Mouse (Mus musculus) thymus, adult 2 months (tissue): Measurements from ENCODE around the gene 1700013G24Rik. TPM values are rescaled to one million over a fixed set of nuclear protein-coding genes. Genes with fewer than 3 reads are reported as not detected.
"Not testable (repeated sequence)": the region's sequence is repeated elsewhere in the genome, so short reads cannot be mapped to it uniquely, and the experiment has no call there.

Experiments used
- DNase-seq: peaks from one replicate; pipeline ENCODE4 v3.0.0; 2021
- H3K27ac ChIP-seq: fragments of 200-500 bp; 2 replicates; pipeline ENCODE4 v1.5.1; 2012; ENCODE audit warnings: low read length, control low read depth; ENCODE audit not compliant: control insufficient read depth, insufficient read depth
- H3K27me3 ChIP-seq: fragments of 200-500 bp; 2 replicates; pipeline ENCODE4 v1.6.1; 2012; ENCODE audit warnings: mild to moderate bottlenecking, low read length, moderate library complexity, mixed read lengths; ENCODE audit not compliant: control insufficient read depth, insufficient read depth
- H3K36me3 ChIP-seq: fragments of 200-500 bp; 2 replicates; pipeline ENCODE4 v1.6.1; 2012; ENCODE audit warnings: mild to moderate bottlenecking, low read length, moderate library complexity; ENCODE audit not compliant: control insufficient read depth, insufficient read depth
- H3K4me1 ChIP-seq: fragments of 200-500 bp; replicated peaks from 2 replicates; pipeline ENCODE4 v1.6.1; 2012; ENCODE audit warnings: low read length; ENCODE audit not compliant: control insufficient read depth, insufficient read depth
- H3K4me3 ChIP-seq: fragments of 200-500 bp; 2 replicates; pipeline ENCODE4 v1.5.1; 2012; ENCODE audit warnings: mild to moderate bottlenecking, low read length, control low read depth, moderate library complexity; ENCODE audit not compliant: control insufficient read depth, insufficient read depth
- CTCF ChIP-seq: fragments of 200-500 bp; IDR thresholded peaks from 2 replicates; pipeline ENCODE4 v1.5.1; 2012; ENCODE audit warnings: mild to moderate bottlenecking, control low read depth, low read length, moderate library complexity, borderline replicate concordance; ENCODE audit not compliant: control insufficient read depth, poor library complexity, insufficient read depth; ENCODE audit errors: extremely low read depth
- POLR2A ChIP-seq: fragments of 200-500 bp; IDR thresholded peaks from 2 replicates; pipeline ENCODE4 v1.6.1; 2012; ENCODE audit warnings: mild to moderate bottlenecking, low read length, control low read depth, moderate library complexity; ENCODE audit not compliant: control insufficient read depth, poor library complexity, insufficient read depth; ENCODE audit errors: extremely low read depth
- WGBS: fragments of 180-500 bp; shearing (Covaris S2); methylation state at CpG from one replicate; pipeline ENCODE4 v1.1.7; 2018; 5-methylcytosine and 5-hydroxymethylcytosine counted together
- polyA plus RNA-seq: library from polyadenylated mRNA; depleted of rRNA; stranded (reverse); fragments of >200 nt; gene quantifications from 2 replicates; pipeline ENCODE4 v1.2.3, GENCODE M21; 2012; rRNA removed

The 1700013G24Rik gene
- polyA plus RNA-seq: 0.22 TPM in 1 of 2 replicates, not detected in the other

GRCm38 (mm10) chr4:137453234-137453767 is at the start of gene 1700013G24Rik:
Gene 1700013G24Rik (plus strand): TSS chr4:137453284.
- Histone ChIP-seq H3K27ac (no peak within 1 kb of the TSS), H3K4me1 (peaks cover 4% of the 10 kb centered on the region), H3K27me3 (no peaks in the 10 kb centered on the region), H3K4me3 (no peak within 1 kb of the TSS), H3K36me3 (no peaks in the 10 kb centered on the region)
- TF ChIP-seq CTCF: no peak
- no peak for TF ChIP-seq POLR2A
- 94% methylated on average over 8 of the region's 8 CpGs for WGBS
- DNase-seq: no peak

- TF ChIP-seq CTCF (no peak), POLR2A (no peak)
- H3K36me3 ChIP-seq: no peaks in the 10 kb centered on the region
- DNase-seq: no peak
- no peak overlapping the region for H3K4me3 ChIP-seq
- H3K27ac ChIP-seq: no peak overlapping the region
- 98% methylated on average over 3 of the region's 3 CpGs for WGBS
- H3K4me1 ChIP-seq: no peaks in the 10 kb centered on the region
- no peaks in the 10 kb centered on the region for H3K27me3 ChIP-seq
These were observed 47.5 kb upstream of the 1700013G24Rik start for GRCm38 (mm10) chr4:137405571-137405970.

- WGBS: 94% methylated on average over 5 of the region's 5 CpGs
- Histone ChIP-seq H3K27ac (no peak within 1 kb of the TSS), H3K36me3 (no peaks in the 10 kb centered on the region), H3K27me3 (no peaks in the 10 kb centered on the region), H3K4me3 (no peak within 1 kb of the TSS), H3K4me1 (no peaks in the 10 kb centered on the region)
- no peak for DNase-seq
- TF ChIP-seq CTCF: no peak
- no peak for TF ChIP-seq POLR2A
These were observed 43.4 kb upstream of the 1700013G24Rik start, which contains the start of gene Cela3a for GRCm38 (mm10) chr4:137409691-137410090. Gene Cela3a (minus strand): TSS chr4:137409791.

GRCm38 (mm10) chr4:137412185-137412709 is 40.8 kb upstream of the 1700013G24Rik start:
- H3K4me1 ChIP-seq, H3K27me3 ChIP-seq, H3K36me3 ChIP-seq, H3K4me3 ChIP-seq, DNase-seq, H3K27ac ChIP-seq: not testable (repeated sequence)
- 89% methylated on average over 7 of the region's 7 CpGs for WGBS

- no peak overlapping the region for H3K27ac ChIP-seq
- H3K36me3 ChIP-seq: no peaks in the 10 kb centered on the region
- WGBS: 70% methylated on average over 1 of the region's 1 CpGs
- H3K4me3 ChIP-seq: no peak overlapping the region
- no peaks in the 10 kb centered on the region for H3K4me1 ChIP-seq
- no peaks in the 10 kb centered on the region for H3K27me3 ChIP-seq
- no peak for DNase-seq
- TF ChIP-seq CTCF (no peak), POLR2A (no peak)
These were observed 38.1 kb upstream of the 1700013G24Rik start for GRCm38 (mm10) chr4:137414936-137415335.

GRCm38 (mm10) chr4:137417712-137418564 is 35.1 kb upstream of the 1700013G24Rik start:
- TF ChIP-seq POLR2A: no peak
- no peak for TF ChIP-seq CTCF
- no peaks in the 10 kb centered on the region for H3K27me3 ChIP-seq
- no peaks in the 10 kb centered on the region for H3K36me3 ChIP-seq
- H3K27ac ChIP-seq: no peak overlapping the region
- 63% methylated on average over 11 of the region's 11 CpGs for WGBS
- no peak for DNase-seq
- H3K4me1 ChIP-seq: no peaks in the 10 kb centered on the region
- H3K4me3 ChIP-seq: no peak overlapping the region
